Mouse (Mus musculus) thymus, adult 2 months (tissue): ENCODE data around the gene Rhot1.

ENCODE experiments used
- CTCF ChIP-seq: fragments of 200-500 bp; IDR thresholded peaks from 2 replicates; pipeline ENCODE4 v1.5.1; 2012; ENCODE audit warnings: mild to moderate bottlenecking, control low read depth, low read length, moderate library complexity, borderline replicate concordance; ENCODE audit not compliant: control insufficient read depth, poor library complexity, insufficient read depth; ENCODE audit errors: extremely low read depth
- POLR2A ChIP-seq: fragments of 200-500 bp; IDR thresholded peaks from 2 replicates; pipeline ENCODE4 v1.6.1; 2012; ENCODE audit warnings: mild to moderate bottlenecking, low read length, control low read depth, moderate library complexity; ENCODE audit not compliant: control insufficient read depth, poor library complexity, insufficient read depth; ENCODE audit errors: extremely low read depth

GRCm38 (mm10) chr11:80173963-80174670 is 34.7 kb upstream of the Rhot1 start:
- TF ChIP-seq POLR2A (no peak), CTCF (no peak)
